Mouse (Mus musculus): ENCODE results near the gene Bcl2. TPM values are rescaled to one million over a fixed set of nuclear protein-coding genes. Genes with fewer than 3 reads are reported as not detected.
A peak's percentile ranks its signal among the peaks of the same experiment; 100 is the strongest.
"Not testable (repeated sequence)": the region's sequence is repeated elsewhere in the genome, so short reads cannot be mapped to it uniquely, and the experiment has no call there.

The Bcl2 gene
- polyA plus RNA-seq, 1 experiment: 4.7 TPM

DNA sequence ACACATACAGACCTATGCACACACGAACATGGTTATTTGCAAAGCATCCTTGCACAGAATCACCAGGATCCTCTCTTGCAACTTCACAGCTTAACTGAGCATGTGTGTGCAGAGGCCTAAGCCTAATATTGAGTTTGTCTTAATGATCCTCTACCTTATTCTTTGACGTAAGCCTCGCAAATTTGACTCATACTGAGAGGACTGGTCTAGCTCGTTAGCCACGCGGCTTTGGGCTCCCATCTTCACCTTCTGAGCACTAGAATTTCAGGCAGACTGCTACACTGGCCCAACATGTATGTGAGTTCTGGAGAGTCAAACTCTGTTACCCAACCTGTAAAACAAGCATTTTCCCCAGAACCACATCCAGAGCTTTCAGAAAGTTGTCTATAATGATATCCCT lies 28.9 kb upstream of the Bcl2 start:
- H3K4me3 ChIP-seq (ENCODE audit: insufficient read depth, low read length): no peak overlapping the region
- TF ChIP-seq CTCF (IDR thresholded peaks at IDR 0.05; ENCODE audit: extremely low read depth, insufficient read depth, low read length): no peak
- no peak for TF ChIP-seq POLR2A (IDR thresholded peaks at IDR 0.05; ENCODE audit: extremely low read depth, insufficient read depth, low read length)
- no peaks in the 10 kb centered on the region for H3K4me1 ChIP-seq (ENCODE audit: control insufficient read depth, insufficient read depth, low read length)
- no peak overlapping the region for H3K27ac ChIP-seq (ENCODE audit: insufficient read depth, low read length)

GRCm38 (mm10) chr1:106740735-106741134 lies 26.7 kb upstream of the Bcl2 start:
- Histone ChIP-seq H3K27ac (ENCODE audit: insufficient read depth, low read length) (no peak overlapping the region), H3K4me3 (ENCODE audit: insufficient read depth, low read length) (no peak overlapping the region), H3K4me1 (ENCODE audit: control insufficient read depth, insufficient read depth, low read length) (no peaks in the 10 kb centered on the region)
- TF ChIP-seq CTCF (IDR thresholded peaks at IDR 0.05; ENCODE audit: extremely low read depth, insufficient read depth, low read length) (no peak), POLR2A (IDR thresholded peaks at IDR 0.05; ENCODE audit: extremely low read depth, insufficient read depth, low read length) (no peak)

- no peak for TF ChIP-seq CTCF (IDR thresholded peaks at IDR 0.05; ENCODE audit: extremely low read depth, insufficient read depth, low read length)
- no peak for TF ChIP-seq POLR2A (IDR thresholded peaks at IDR 0.05; ENCODE audit: extremely low read depth, insufficient read depth, low read length)
Measured at GRCm38 (mm10) chr1:106739810-106740209, 25.7 kb upstream of the Bcl2 start.

GRCm38 (mm10) chr1:106738092-106738491 lies 24.0 kb upstream of the Bcl2 start:
- Histone ChIP-seq H3K4me1 (ENCODE audit: control insufficient read depth, insufficient read depth, low read length) (no peaks in the 10 kb centered on the region), H3K27ac (ENCODE audit: insufficient read depth, low read length) (no peak overlapping the region)
- TF ChIP-seq CTCF (IDR thresholded peaks at IDR 0.05; ENCODE audit: extremely low read depth, insufficient read depth, low read length) (no peak), POLR2A (IDR thresholded peaks at IDR 0.05; ENCODE audit: extremely low read depth, insufficient read depth, low read length) (no peak)

More at GRCm38 (mm10) chr1:106739810-106740209, 25.7 kb upstream of the Bcl2 start:
- Histone ChIP-seq H3K4me1 (ENCODE audit: control insufficient read depth, insufficient read depth, low read length) (no peaks in the 10 kb centered on the region), H3K4me3 (ENCODE audit: insufficient read depth, low read length) (no peak overlapping the region), H3K27ac (ENCODE audit: insufficient read depth, low read length) (no peak overlapping the region)

DNA sequence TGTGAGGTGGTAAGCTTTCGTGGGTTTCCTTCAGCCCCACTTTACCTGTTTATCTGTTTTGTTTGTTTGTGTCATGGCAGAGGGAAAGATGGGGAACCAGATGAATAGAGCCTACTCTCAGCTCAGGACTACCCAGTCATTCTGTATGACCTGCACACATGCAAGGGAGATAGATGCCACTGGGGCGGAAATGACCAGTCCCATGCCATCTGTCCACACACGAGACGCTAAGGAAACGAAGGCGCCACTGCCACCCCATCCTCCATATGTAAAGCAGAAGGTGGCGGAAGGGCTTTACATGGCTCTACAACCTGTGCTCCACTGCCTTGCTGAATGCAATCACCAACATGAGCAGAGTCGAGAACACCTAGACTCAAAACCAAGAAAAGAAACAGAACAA lies 22.1 kb upstream of the Bcl2 start:
- Histone ChIP-seq H3K4me3 (ENCODE audit: insufficient read depth, low read length) (no peak overlapping the region), H3K27ac (ENCODE audit: insufficient read depth, low read length) (no peak overlapping the region), H3K4me1 (ENCODE audit: control insufficient read depth, insufficient read depth, low read length) (no peaks in the 10 kb centered on the region)
- TF ChIP-seq CTCF (IDR thresholded peaks at IDR 0.05; ENCODE audit: extremely low read depth, insufficient read depth, low read length): no peak
- TF ChIP-seq POLR2A (IDR thresholded peaks at IDR 0.05; ENCODE audit: extremely low read depth, insufficient read depth, low read length): no peak

More at GRCm38 (mm10) chr1:106738092-106738491, 24.0 kb upstream of the Bcl2 start:
- no peak overlapping the region for H3K4me3 ChIP-seq (ENCODE audit: insufficient read depth, low read length)

- Histone ChIP-seq H3K4me1 (ENCODE audit: control insufficient read depth, insufficient read depth, low read length) (no peaks in the 10 kb centered on the region), H3K27ac (ENCODE audit: insufficient read depth, low read length) (no peak overlapping the region), H3K4me3 (ENCODE audit: insufficient read depth, low read length) (no peak overlapping the region)
- TF ChIP-seq CTCF (IDR thresholded peaks at IDR 0.05; ENCODE audit: extremely low read depth, insufficient read depth, low read length) (peak; percentile 72), POLR2A (IDR thresholded peaks at IDR 0.05; ENCODE audit: extremely low read depth, insufficient read depth, low read length) (no peak)
Measured at GRCm38 (mm10) chr1:106735586-106735985, 21.5 kb upstream of the Bcl2 start.

- Histone ChIP-seq H3K4me1 (ENCODE audit: control insufficient read depth, insufficient read depth, low read length) (no peaks in the 10 kb centered on the region), H3K4me3 (ENCODE audit: insufficient read depth, low read length) (no peak overlapping the region), H3K27ac (ENCODE audit: insufficient read depth, low read length) (no peak overlapping the region)
- TF ChIP-seq CTCF (IDR thresholded peaks at IDR 0.05; ENCODE audit: extremely low read depth, insufficient read depth, low read length) (no peak), POLR2A (IDR thresholded peaks at IDR 0.05; ENCODE audit: extremely low read depth, insufficient read depth, low read length) (no peak)
Measured at GRCm38 (mm10) chr1:106722061-106722460, 8.0 kb upstream of the Bcl2 start.

DNA sequence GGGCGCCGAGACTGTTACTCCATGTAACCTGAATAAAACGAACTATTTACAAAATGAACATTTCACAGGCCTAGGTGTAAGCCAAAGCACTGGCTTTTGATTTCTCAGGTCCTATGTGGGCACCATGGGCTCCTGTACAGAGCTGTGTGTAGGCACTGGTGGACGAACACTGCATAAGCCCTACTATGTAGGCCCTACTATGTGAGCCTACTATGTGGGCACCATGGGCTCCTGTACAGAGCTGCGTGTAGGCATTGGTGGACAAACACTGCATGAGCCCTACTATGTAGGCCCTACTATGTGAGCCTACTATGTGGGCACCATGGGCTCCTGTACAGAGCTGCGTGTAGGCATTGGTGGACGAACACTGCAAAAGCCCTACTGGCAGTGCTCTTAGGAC lies 3.7 kb upstream of the Bcl2 start:
- H3K4me1 ChIP-seq (ENCODE audit: control insufficient read depth, insufficient read depth, low read length); H3K4me3 ChIP-seq (ENCODE audit: insufficient read depth, low read length); H3K27ac ChIP-seq (ENCODE audit: insufficient read depth, low read length): not testable (repeated sequence)

GRCm38 (mm10) chr1:106717071-106717601 lies 3.1 kb upstream of the Bcl2 start:
- TF ChIP-seq CTCF (IDR thresholded peaks at IDR 0.05; ENCODE audit: extremely low read depth, insufficient read depth, low read length) (peak; percentile 92), POLR2A (IDR thresholded peaks at IDR 0.05; ENCODE audit: extremely low read depth, insufficient read depth, low read length) (no peak)
- Histone ChIP-seq H3K4me3 (ENCODE audit: insufficient read depth, low read length) (no peak overlapping the region), H3K27ac (ENCODE audit: insufficient read depth, low read length) (no peak overlapping the region), H3K4me1 (ENCODE audit: control insufficient read depth, insufficient read depth, low read length) (0 out of 2 replicates have a peak, but pooled peaks cover 1% of the 10 kb centered on the region)

DNA sequence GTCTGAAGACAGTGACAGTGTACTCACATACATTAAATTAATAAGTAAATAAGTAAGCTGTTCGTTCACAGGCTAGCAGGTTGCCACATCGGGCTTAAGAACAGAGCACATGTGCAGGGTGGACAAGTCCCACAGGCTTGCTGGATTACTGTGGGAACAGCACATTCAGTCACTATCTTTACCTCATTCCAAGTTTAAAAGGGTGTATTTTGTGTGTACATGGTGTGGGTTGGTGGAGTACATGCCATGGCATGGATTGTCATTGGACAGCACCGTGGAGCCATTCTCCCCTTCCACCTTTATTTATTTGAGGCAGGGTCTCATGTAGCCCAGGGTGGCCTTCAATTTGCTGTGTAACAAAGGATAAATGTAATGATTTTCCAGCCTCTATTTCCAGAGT lies 2.1 kb upstream of the Bcl2 start:
- H3K4me1 ChIP-seq (ENCODE audit: control insufficient read depth, insufficient read depth, low read length): 0 out of 2 replicates have a peak, but pooled peaks cover 1% of the 10 kb centered on the region
- no peak overlapping the region for H3K27ac ChIP-seq (ENCODE audit: insufficient read depth, low read length)
- no peak overlapping the region for H3K4me3 ChIP-seq (ENCODE audit: insufficient read depth, low read length)
- TF ChIP-seq CTCF (IDR thresholded peaks at IDR 0.05; ENCODE audit: extremely low read depth, insufficient read depth, low read length): 0 out of 2 replicates have a peak, but pooled peaks have one; percentile 0
- no peak for TF ChIP-seq POLR2A (IDR thresholded peaks at IDR 0.05; ENCODE audit: extremely low read depth, insufficient read depth, low read length)
